Mouse (Mus musculus): ENCODE data around the gene Rpe65.

- no peak for TF ChIP-seq ZNF384 (IDR thresholded peaks at IDR 0.05; ENCODE audit: low read depth, low read length)
- TF ChIP-seq CHD2 (IDR thresholded peaks at IDR 0.05; ENCODE audit: low read depth, low read length) = no peak
- no peak for TF ChIP-seq ZC3H11A (IDR thresholded peaks at IDR 0.05; ENCODE audit: borderline replicate concordance, low read depth, low read length)
Observed at GRCm38 (mm10) chr3:159550224-159550623, 48.8 kb upstream of the Rpe65 start.
